Mouse (Mus musculus) olfactory bulb, adult 2 months (tissue): ENCODE measurements around the gene Slc25a25.

Experiments
- CTCF ChIP-seq: fragments of 200-500 bp; IDR thresholded peaks from 2 replicates; pipeline ENCODE4 v1.5.1; 2012; ENCODE audit warnings: low read depth, mild to moderate bottlenecking, low read length, moderate library complexity; ENCODE audit not compliant: insufficient read depth
- POLR2A ChIP-seq: fragments of 200-500 bp; IDR thresholded peaks from 2 replicates; pipeline ENCODE4 v1.6.1; 2012; ENCODE audit warnings: mild to moderate bottlenecking, low read depth, low read length, moderate library complexity; ENCODE audit not compliant: insufficient read depth

GRCm38 (mm10) chr2:32471681-32472061 is 20.4 kb upstream of the Slc25a25 start:
- TF ChIP-seq POLR2A: no peak
- no peak for TF ChIP-seq CTCF
